In genomic region chr7:114066529-114067178, GRCm38 (mm10) we compare ENCODE assay signal across 8 mouse cellular contexts. TPM values are rescaled to one million over a fixed set of nuclear protein-coding genes. Genes with fewer than 3 reads are reported as not detected.
DNase-seq lines count a peak whose midpoint lies in the region; ATAC-seq lines count a peak whose summit lies in the region.

No protein-coding gene starts in this region.

- WGBS in hindbrain, embryonic 10.5 days = 7% methylated on average over 14 of the region's 14 CpGs
- WGBS in lung, embryonic 15.5 days = 3% methylated on average over 14 of the region's 14 CpGs

- H3K27me3 ChIP-seq in hindbrain, embryonic 10.5 days (ENCODE audit: insufficient read depth, poor library complexity, severe bottlenecking) = no peaks in the 10 kb centered on the region
- no peaks in the 10 kb centered on the region for H3K27me3 ChIP-seq in lung, embryonic 15.5 days

- peak overlapping the region; percentile 41 for H3K4me3 ChIP-seq in hindbrain, embryonic 10.5 days
- peak overlapping the region; percentile 21 for H3K4me3 ChIP-seq in lung, embryonic 15.5 days

- peaks cover 41% of the 10 kb centered on the region for H3K4me1 ChIP-seq in hindbrain, embryonic 10.5 days (replicated peaks)
- peaks cover 32% of the 10 kb centered on the region for H3K4me1 ChIP-seq in lung, embryonic 15.5 days

- peak overlapping the region; percentile 49 for H3K4me2 ChIP-seq in lung, embryonic 15.5 days

- no peaks in the 10 kb centered on the region for H3K9me3 ChIP-seq in hindbrain, embryonic 10.5 days
- no peaks in the 10 kb centered on the region for H3K9me3 ChIP-seq in lung, embryonic 15.5 days

- ATAC-seq in frontal cortex, adult (ENCODE audit: low TSS enrichment) = peak; percentile 55
- peak; percentile 70; the same call in 1 of the 2 replicates for ATAC-seq in lung, embryonic 15.5 days (ENCODE audit: borderline replicate concordance, extremely low read depth, low FRiP score, low TSS enrichment)

- H3K9ac ChIP-seq in lung, embryonic 15.5 days = no peak overlapping the region

- DNase-seq in MEL-GATA-1-ER (ENCODE audit: extremely low read depth, low read depth) = peak; percentile 22
- peak; percentile 91 for DNase-seq in cerebellum, adult 9-10 months
- peak; percentile 89 for DNase-seq in hindbrain, embryonic 10.5 days (ENCODE audit: low spot score)
- peak; percentile 88 for DNase-seq in layer of hippocampus, adult 9-10 months (ENCODE audit: low spot score)
- DNase-seq in ovary, postnatal 10 days (ENCODE audit: low spot score) = peak; percentile 71
- DNase-seq in thymus, postnatal 10 days (ENCODE audit: low spot score in 2 of 2) = peak; percentile 62 to 82

- H3K36me3 ChIP-seq in hindbrain, embryonic 10.5 days = 0 out of 2 replicates have a peak, but pooled peaks cover 4% of the 10 kb centered on the region
- no peaks in the 10 kb centered on the region for H3K36me3 ChIP-seq in lung, embryonic 15.5 days

- H3K27ac ChIP-seq in hindbrain, embryonic 10.5 days = peak overlapping the region; percentile 60; the same call in 1 of the 2 replicates
- 0 out of 2 replicates have a peak overlapping the region, but pooled peaks have one; percentile 24 for H3K27ac ChIP-seq in lung, embryonic 15.5 days

RNA-seq across cellular contexts. Expression of gene Rras2, which starts 50.9 kb away (rescaled TPM):
- polyA plus RNA-seq in hindbrain, embryonic 10.5 days (2016; fragmentation: Nextera tagmentation; extraction: Ambion mirVana) = 21.0 and 27.3 TPM in 2 replicates
- 40.7 and 43.3 TPM in 2 replicates for polyA plus RNA-seq in lung, embryonic 15.5 days (2015; fragmentation: Nextera tagmentation; extraction: Ambion mirVana)

Comparison
In these comparisons a context has a peak if more than half of its experiments do, and no peak if none do; other contexts are left out.
1. Peak in every context shown above with its lines: DNase-seq, ATAC-seq, H3K4me3 ChIP-seq and H3K27ac ChIP-seq.
2. DNase-seq: peak in every context shown above with its lines; median percentile 91 in cerebellum, adult 9-10 months; 89 in hindbrain, embryonic 10.5 days; 88 in layer of hippocampus, adult 9-10 months; 72 in thymus, postnatal 10 days; 71 in ovary, postnatal 10 days; 22 in MEL-GATA-1-ER.